Mouse (Mus musculus) bone marrow macrophage, adult 2 months (primary cell): ENCODE data around the gene Gm9944. TPM values are rescaled to one million over a fixed set of nuclear protein-coding genes. Genes with fewer than 3 reads are reported as not detected.

ENCODE experiments used
- H3K27ac ChIP-seq: 2 replicates; pipeline ENCODE4 v1.5.1; 2012; ENCODE audit warnings: low read depth, low read length; ENCODE audit not compliant: insufficient read depth
- H3K4me1 ChIP-seq: 2 replicates; pipeline ENCODE4 v1.6.1; 2012; ENCODE audit warnings: low read length; ENCODE audit not compliant: control insufficient read depth, insufficient read depth
- H3K4me3 ChIP-seq: 2 replicates; pipeline ENCODE4 v1.5.1; 2012; ENCODE audit warnings: mild to moderate bottlenecking, low read length, moderate library complexity; ENCODE audit not compliant: insufficient read depth
- CTCF ChIP-seq: IDR thresholded peaks from 2 replicates; pipeline ENCODE4 v1.5.1; 2012; ENCODE audit warnings: low read depth, mild to moderate bottlenecking, low read length, moderate library complexity
- POLR2A ChIP-seq: IDR thresholded peaks from 2 replicates; pipeline ENCODE4 v1.6.1; 2012; ENCODE audit warnings: mild to moderate bottlenecking, low read depth, low read length, borderline replicate concordance
- polyA plus RNA-seq: library from polyadenylated mRNA; stranded (reverse); fragments of >200 nt; gene quantifications from 2 replicates; pipeline ENCODE4 v1.2.4, GENCODE M21; 2012; ENCODE audit not compliant: missing spikeins, insufficient read depth, insufficient read length

Gm9944 gene
- polyA plus RNA-seq: not detected in 2 replicates

GRCm38 (mm10) chr4:144453217-144453616 is at the start of gene Gm9944:
Gm9944 (minus strand) TSS chr4:144453317.
- Histone ChIP-seq H3K4me1 (no peaks in the 10 kb centered on the region), H3K4me3 (no peak within 1 kb of the TSS), H3K27ac (no peak within 1 kb of the TSS)
- TF ChIP-seq POLR2A (no peak), CTCF (no peak)

GRCm38 (mm10) chr4:144493331-144493730 is 40.2 kb upstream of the Gm9944 start:
- no peak for TF ChIP-seq POLR2A
- no peak for TF ChIP-seq CTCF
- no peaks in the 10 kb centered on the region for H3K4me1 ChIP-seq
- no peak overlapping the region for H3K4me3 ChIP-seq
- H3K27ac ChIP-seq: no peak overlapping the region

- H3K4me3 ChIP-seq: no peak overlapping the region
- TF ChIP-seq CTCF (no peak), POLR2A (no peak)
- H3K4me1 ChIP-seq: no peaks in the 10 kb centered on the region
- H3K27ac ChIP-seq: no peak overlapping the region
Measured at GRCm38 (mm10) chr4:144468091-144468490, 15.0 kb upstream of the Gm9944 start.

GRCm38 (mm10) chr4:144465206-144465605 is 12.1 kb upstream of the Gm9944 start:
- Histone ChIP-seq H3K27ac (no peak overlapping the region), H3K4me3 (no peak overlapping the region), H3K4me1 (no peaks in the 10 kb centered on the region)
- TF ChIP-seq CTCF (no peak), POLR2A (no peak)

- Histone ChIP-seq H3K4me1 (no peaks in the 10 kb centered on the region), H3K27ac (no peak within 1 kb of the TSS), H3K4me3 (no peak within 1 kb of the TSS)
- TF ChIP-seq CTCF: no peak
- no peak for TF ChIP-seq POLR2A
Measured at GRCm38 (mm10) chr4:144463656-144464055, 10.5 kb upstream of the Gm9944 start, which contains the start of gene Aadacl3. Aadacl3 (minus strand) TSS chr4:144463756.

- no peak overlapping the region for H3K4me3 ChIP-seq
- TF ChIP-seq CTCF: no peak
- TF ChIP-seq POLR2A: no peak
- no peaks in the 10 kb centered on the region for H3K4me1 ChIP-seq
- no peak overlapping the region for H3K27ac ChIP-seq
Measured at GRCm38 (mm10) chr4:144448546-144448945, 4.6 kb downstream of the Gm9944 start.

DNA sequence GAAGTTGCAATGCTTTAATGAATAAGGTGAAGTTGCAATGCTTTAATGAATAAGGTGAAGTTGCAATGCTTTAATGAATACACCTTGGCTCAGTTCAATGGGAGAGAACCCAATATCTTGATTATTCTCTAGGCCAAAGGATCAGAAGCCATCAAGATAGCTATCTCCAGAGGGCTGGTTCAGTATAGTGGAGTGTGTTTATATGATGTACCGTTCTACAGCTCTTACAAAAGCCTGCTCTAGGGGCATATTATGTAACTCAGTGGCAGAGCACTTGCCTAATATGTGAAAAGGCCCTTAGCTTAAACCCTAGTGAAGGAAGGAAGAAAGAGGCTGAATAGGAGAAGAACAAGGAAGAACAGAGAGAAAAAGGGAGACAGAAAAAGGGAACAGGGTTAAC is 11.5 kb downstream of the Gm9944 start:
- H3K27ac ChIP-seq: no peak overlapping the region
- no peaks in the 10 kb centered on the region for H3K4me1 ChIP-seq
- TF ChIP-seq POLR2A (no peak), CTCF (no peak)
- H3K4me3 ChIP-seq: no peak overlapping the region

DNA sequence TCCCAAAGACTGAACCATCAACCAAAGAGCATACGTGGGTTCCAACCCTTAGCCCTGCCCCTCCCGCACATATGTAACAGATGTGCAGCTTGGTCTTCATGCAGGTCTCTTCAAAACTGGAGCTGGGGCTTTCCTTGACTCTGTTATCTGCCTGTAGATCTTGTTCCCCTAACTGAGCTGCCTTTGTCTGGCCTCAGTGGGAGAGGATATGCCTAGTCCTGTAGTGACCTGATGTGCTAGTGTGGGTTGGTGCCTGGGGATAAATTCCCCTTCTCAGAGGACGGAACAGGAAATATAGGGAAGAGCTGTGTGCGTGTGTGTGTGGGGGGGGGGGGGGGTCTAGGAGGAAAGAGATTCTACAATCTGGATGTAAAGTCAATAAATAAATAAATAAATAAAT is 12.0 kb downstream of the Gm9944 start:
- TF ChIP-seq POLR2A (no peak), CTCF (no peak)

DNA sequence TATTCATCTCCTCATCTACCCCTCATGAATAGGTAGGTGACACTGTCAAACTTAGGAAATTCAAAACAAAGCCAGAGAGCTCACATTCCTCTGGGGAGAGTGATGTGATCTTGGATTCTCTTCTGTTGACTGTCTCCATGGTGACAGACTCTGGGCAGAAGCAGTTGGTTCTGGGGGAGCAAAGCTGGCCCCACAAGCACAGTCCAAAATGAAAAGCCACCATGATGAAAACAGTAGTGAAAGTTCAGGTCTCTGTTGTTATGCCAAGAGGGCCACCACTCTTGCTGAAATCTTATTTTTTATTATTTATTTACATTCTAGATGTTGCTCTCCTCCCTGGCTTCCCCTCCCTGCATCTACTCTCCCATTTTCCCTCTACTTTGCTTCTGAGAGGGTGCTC is 14.4 kb downstream of the Gm9944 start, which contains the start of gene 1700012P22Rik:
1700012P22Rik (minus strand) TSS at position 101 of the 400 bp plus-strand sequence.
- no peak for TF ChIP-seq CTCF
- no peak for TF ChIP-seq POLR2A
- no peak within 1 kb of the TSS for H3K4me3 ChIP-seq
- no peaks in the 10 kb centered on the region for H3K4me1 ChIP-seq
- H3K27ac ChIP-seq: no peak within 1 kb of the TSS

More for the DNA sequence above, 12.0 kb downstream of the Gm9944 start:
- no peaks in the 10 kb centered on the region for H3K4me1 ChIP-seq
- no peak overlapping the region for H3K4me3 ChIP-seq
- H3K27ac ChIP-seq: no peak overlapping the region

DNA sequence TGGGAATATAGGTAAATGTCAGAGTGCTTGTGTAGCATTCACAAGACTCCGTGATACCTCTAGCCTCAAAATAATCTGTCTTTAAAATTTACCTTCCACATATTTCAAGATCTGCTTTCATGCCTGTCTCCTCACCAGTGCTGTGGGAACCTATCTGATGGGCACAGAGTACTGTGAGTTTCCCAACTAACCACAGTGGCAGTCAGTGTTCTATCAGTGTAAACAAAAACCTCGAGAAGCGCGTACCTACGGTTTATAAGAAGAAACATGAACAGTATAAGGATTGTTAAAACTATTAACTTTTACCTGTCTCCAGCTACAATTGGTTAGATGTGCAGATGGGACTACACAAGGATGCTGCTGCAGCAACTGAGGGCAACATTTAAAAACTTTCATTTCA is 19.9 kb downstream of the Gm9944 start:
- TF ChIP-seq POLR2A: no peak
- TF ChIP-seq CTCF: no peak
- no peak overlapping the region for H3K4me3 ChIP-seq
- no peak overlapping the region for H3K27ac ChIP-seq
- no peaks in the 10 kb centered on the region for H3K4me1 ChIP-seq

- Histone ChIP-seq H3K4me1 (no peaks in the 10 kb centered on the region), H3K4me3 (no peak overlapping the region), H3K27ac (no peak overlapping the region)
- no peak for TF ChIP-seq CTCF
- TF ChIP-seq POLR2A: no peak
Measured at GRCm38 (mm10) chr4:144430723-144431122, 22.4 kb downstream of the Gm9944 start.
